Mouse (Mus musculus): ENCODE measurements around the gene Cdc42bpa. TPM values are rescaled to one million over a fixed set of nuclear protein-coding genes. Genes with fewer than 3 reads are reported as not detected.

Gene Cdc42bpa
- polyA plus RNA-seq, 1 experiment from 2014 or later = 19.7 TPM

DNA sequence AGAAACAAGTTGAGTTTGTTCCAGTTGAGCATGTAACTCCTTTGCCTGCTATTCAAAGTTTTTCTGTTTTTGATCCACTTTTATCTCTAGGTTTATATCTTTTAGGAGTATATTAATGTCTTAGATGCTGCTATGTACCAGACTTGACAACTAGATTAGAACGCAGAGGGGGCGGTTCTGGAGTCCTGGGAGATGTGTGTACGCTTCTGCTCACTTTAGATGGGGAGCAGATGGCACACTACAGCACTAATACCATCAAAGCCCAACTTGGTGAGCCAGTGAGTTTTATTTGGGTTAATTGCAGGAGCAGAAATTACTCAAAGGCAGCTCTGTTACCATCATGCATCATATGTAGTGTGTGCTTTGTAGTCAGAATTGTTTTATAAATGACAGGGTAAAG lies 77.2 kb downstream of the Cdc42bpa start:
- Histone ChIP-seq H3K9me3 (ENCODE audit: control insufficient read depth, low read length) (no peaks in the 10 kb centered on the region), H3K4me1 (ENCODE audit: control insufficient read depth, insufficient read depth, low read length) (no peaks in the 10 kb centered on the region), H3K27me3 (ENCODE audit: control insufficient read depth, insufficient read depth, low read length) (no peaks in the 10 kb centered on the region), H3K27ac (ENCODE audit: low read depth, low read length) (no peak overlapping the region), H3K4me2 (replicated peaks; ENCODE audit: low read depth, low read length) (no peak overlapping the region), H3K9ac (ENCODE audit: low read depth, low read length) (no peak overlapping the region), H3K4me3 (ENCODE audit: low read length) (no peak overlapping the region), H3K36me3 (ENCODE audit: control insufficient read depth, insufficient read depth, low read length) (no peaks in the 10 kb centered on the region)
- WGBS = 77% methylated on average over 3 of the region's 3 CpGs
- no peak for ATAC-seq (ENCODE audit: low FRiP score, low TSS enrichment)

DNA sequence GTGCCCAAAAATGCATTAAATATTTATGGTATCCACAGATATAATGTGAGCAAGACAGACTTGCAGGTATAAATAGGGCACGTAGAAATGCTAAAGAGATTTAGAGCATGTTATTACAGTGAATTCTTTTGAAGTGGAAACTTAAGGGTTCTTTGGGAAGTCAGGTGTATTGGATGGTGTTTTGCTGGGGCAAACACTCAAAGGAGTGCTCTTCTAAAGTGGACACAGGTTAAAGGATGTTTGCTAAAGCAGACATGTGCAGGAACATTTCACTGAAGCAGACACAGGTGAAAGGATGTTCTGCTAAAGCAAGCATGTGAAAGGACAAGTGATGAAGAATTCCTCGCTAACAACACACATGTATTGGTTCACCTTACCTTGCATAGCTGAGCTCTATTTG lies 83.9 kb downstream of the Cdc42bpa start:
- Histone ChIP-seq H3K9ac (ENCODE audit: low read depth, low read length) (no peak overlapping the region), H3K9me3 (ENCODE audit: control insufficient read depth, low read length) (no peaks in the 10 kb centered on the region), H3K27me3 (ENCODE audit: control insufficient read depth, insufficient read depth, low read length) (no peaks in the 10 kb centered on the region), H3K36me3 (ENCODE audit: control insufficient read depth, insufficient read depth, low read length) (peaks cover 2% of the 10 kb centered on the region; the same call in 1 of the 2 replicates), H3K4me2 (replicated peaks; ENCODE audit: low read depth, low read length) (no peak overlapping the region), H3K4me3 (ENCODE audit: low read length) (no peak overlapping the region), H3K4me1 (ENCODE audit: control insufficient read depth, insufficient read depth, low read length) (no peaks in the 10 kb centered on the region), H3K27ac (ENCODE audit: low read depth, low read length) (no peak overlapping the region)
- no peak for ATAC-seq (ENCODE audit: low FRiP score, low TSS enrichment)
- 94% methylated on average over 2 of the region's 2 CpGs for WGBS

DNA sequence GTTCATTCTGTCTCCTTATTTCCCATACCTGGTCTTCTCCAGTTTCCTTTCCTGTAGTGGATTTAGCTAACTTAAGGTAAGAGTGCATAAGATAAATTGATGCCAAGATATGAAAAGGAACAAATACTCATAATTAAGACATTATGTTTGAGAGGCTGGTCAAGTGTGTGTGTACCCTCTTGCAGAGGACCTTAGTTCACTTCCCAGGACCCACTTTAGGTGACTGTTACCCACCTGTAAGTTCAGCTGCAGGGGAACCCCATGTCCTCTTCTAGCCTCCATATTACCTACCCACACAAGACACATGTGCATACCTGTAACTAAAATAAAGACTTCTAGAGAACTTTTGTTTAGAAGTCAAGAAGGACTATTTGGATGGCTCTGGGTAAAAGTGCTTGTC lies 84.9 kb downstream of the Cdc42bpa start:
- no peak overlapping the region for H3K4me3 ChIP-seq (ENCODE audit: low read length)
- no peaks in the 10 kb centered on the region for H3K4me1 ChIP-seq (ENCODE audit: control insufficient read depth, insufficient read depth, low read length)
- H3K36me3 ChIP-seq (ENCODE audit: control insufficient read depth, insufficient read depth, low read length) = peaks cover 2% of the 10 kb centered on the region; the same call in 1 of the 2 replicates
- H3K9ac ChIP-seq (ENCODE audit: low read depth, low read length) = no peak overlapping the region
- ATAC-seq (ENCODE audit: low FRiP score, low TSS enrichment) = no peak
- no peaks in the 10 kb centered on the region for H3K27me3 ChIP-seq (ENCODE audit: control insufficient read depth, insufficient read depth, low read length)
- H3K4me2 ChIP-seq (replicated peaks; ENCODE audit: low read depth, low read length) = no peak overlapping the region
- H3K9me3 ChIP-seq (ENCODE audit: control insufficient read depth, low read length) = no peaks in the 10 kb centered on the region
- no peak overlapping the region for H3K27ac ChIP-seq (ENCODE audit: low read depth, low read length)

DNA sequence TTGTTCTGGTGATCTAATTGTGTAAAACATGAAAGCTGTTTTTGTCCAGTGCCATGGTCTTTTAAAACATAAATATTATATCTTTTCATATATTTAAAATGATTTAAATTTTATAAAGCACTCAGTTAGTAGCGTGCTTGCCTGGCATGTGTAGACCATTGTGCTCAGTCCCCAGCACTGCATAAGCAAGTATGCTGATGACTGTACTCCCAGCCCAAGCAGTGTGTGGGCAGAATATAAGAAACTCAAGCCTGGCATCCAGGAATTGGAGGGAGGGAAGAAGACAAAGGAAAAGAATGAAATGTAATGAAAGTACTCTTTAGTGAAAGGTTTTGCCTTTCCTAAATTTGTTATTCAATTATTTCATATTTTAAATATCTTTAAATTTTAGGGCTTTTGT lies 128.9 kb downstream of the Cdc42bpa start:
- Histone ChIP-seq H3K4me1 (ENCODE audit: control insufficient read depth, insufficient read depth, low read length) (no peaks in the 10 kb centered on the region), H3K36me3 (ENCODE audit: control insufficient read depth, insufficient read depth, low read length) (no peaks in the 10 kb centered on the region), H3K9me3 (ENCODE audit: control insufficient read depth, low read length) (no peaks in the 10 kb centered on the region), H3K4me3 (ENCODE audit: low read length) (no peak overlapping the region), H3K27me3 (ENCODE audit: control insufficient read depth, insufficient read depth, low read length) (no peaks in the 10 kb centered on the region), H3K9ac (ENCODE audit: low read depth, low read length) (no peak overlapping the region), H3K4me2 (replicated peaks; ENCODE audit: low read depth, low read length) (no peak overlapping the region), H3K27ac (ENCODE audit: low read depth, low read length) (no peak overlapping the region)
- WGBS = 98% methylated on average over 1 of the region's 1 CpGs
- no peak for ATAC-seq (ENCODE audit: low FRiP score, low TSS enrichment)

DNA sequence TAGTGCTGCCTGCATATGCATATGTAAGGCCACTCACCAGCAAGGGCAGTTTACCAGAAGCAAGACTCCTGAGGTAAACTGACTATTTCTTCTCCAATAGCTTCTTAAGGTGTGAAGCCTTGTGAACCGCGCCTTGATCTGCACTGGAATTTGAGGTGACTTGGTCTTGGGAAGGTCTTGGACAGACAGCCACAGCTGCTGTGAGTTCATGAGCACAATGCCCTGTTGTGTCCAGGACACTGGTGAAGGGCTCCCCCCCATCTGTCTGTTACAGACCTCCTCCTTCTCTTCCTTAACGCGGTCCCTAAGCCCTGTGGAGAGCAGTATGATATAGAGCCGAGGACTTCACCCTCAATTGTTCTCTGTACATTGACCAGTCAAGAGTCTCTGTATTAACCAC lies 138.2 kb downstream of the Cdc42bpa start:
- Histone ChIP-seq H3K4me3 (ENCODE audit: low read length) (no peak overlapping the region), H3K4me2 (replicated peaks; ENCODE audit: low read depth, low read length) (no peak overlapping the region), H3K9ac (ENCODE audit: low read depth, low read length) (no peak overlapping the region), H3K9me3 (ENCODE audit: control insufficient read depth, low read length) (no peaks in the 10 kb centered on the region), H3K27me3 (ENCODE audit: control insufficient read depth, insufficient read depth, low read length) (no peaks in the 10 kb centered on the region), H3K36me3 (ENCODE audit: control insufficient read depth, insufficient read depth, low read length) (peaks cover 8% of the 10 kb centered on the region), H3K4me1 (ENCODE audit: control insufficient read depth, insufficient read depth, low read length) (no peaks in the 10 kb centered on the region), H3K27ac (ENCODE audit: low read depth, low read length) (no peak overlapping the region)
- no peak for ATAC-seq (ENCODE audit: low FRiP score, low TSS enrichment)
- 95% methylated on average over 5 of the region's 5 CpGs for WGBS

DNA sequence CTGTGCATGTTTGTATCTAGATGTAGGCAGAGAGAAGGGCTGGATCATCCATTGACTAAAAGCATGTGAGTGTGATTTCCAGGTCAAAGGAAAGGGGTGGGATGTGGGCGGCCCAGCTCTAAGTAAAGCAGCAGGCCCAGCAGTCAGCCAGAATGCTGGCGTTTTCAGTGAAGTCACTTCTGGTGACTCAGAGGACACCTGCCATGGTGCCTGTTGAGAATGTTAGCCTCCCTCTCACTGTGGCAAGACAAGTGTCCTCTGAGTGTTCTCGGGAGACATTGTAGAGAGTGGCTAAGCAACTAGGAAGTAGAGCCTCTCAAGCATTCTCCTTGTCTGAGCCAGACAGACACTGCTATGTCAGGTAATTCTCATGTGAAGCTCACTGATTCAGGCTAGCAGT lies 144.3 kb downstream of the Cdc42bpa start:
- WGBS = 76% methylated on average over 3 of the region's 3 CpGs
- Histone ChIP-seq H3K4me3 (ENCODE audit: low read length) (no peak overlapping the region), H3K36me3 (ENCODE audit: control insufficient read depth, insufficient read depth, low read length) (peaks cover 3% of the 10 kb centered on the region; the same call in 1 of the 2 replicates), H3K4me1 (ENCODE audit: control insufficient read depth, insufficient read depth, low read length) (no peaks in the 10 kb centered on the region), H3K9me3 (ENCODE audit: control insufficient read depth, low read length) (no peaks in the 10 kb centered on the region), H3K9ac (ENCODE audit: low read depth, low read length) (no peak overlapping the region), H3K4me2 (replicated peaks; ENCODE audit: low read depth, low read length) (no peak overlapping the region), H3K27me3 (ENCODE audit: control insufficient read depth, insufficient read depth, low read length) (no peaks in the 10 kb centered on the region), H3K27ac (ENCODE audit: low read depth, low read length) (no peak overlapping the region)
- ATAC-seq (ENCODE audit: low FRiP score, low TSS enrichment) = no peak

DNA sequence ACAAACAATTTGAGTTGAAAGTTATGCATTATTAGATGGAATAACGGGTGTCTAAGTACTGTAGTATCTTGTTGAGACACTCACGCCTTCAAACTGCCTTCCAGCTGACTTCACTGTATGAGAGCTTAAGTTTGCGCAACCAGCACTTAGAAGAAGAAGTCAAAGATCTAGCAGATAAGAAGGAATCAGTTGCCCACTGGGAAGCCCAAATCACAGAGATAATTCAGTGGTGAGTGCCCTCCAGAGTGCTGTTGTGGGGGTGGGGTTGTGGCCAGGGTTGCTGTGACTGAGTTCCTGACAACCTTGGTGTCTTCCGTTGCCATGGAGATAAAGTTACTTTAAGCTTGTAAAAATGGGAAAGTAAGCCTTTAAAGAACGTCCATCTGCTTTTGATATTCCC lies 148.8 kb downstream of the Cdc42bpa start:
- H3K36me3 ChIP-seq (ENCODE audit: control insufficient read depth, insufficient read depth, low read length) = peaks cover 12% of the 10 kb centered on the region; the same call in 1 of the 2 replicates
- no peaks in the 10 kb centered on the region for H3K27me3 ChIP-seq (ENCODE audit: control insufficient read depth, insufficient read depth, low read length)
- WGBS = 74% methylated on average over 5 of the region's 5 CpGs
- H3K27ac ChIP-seq (ENCODE audit: low read depth, low read length) = no peak overlapping the region
- no peak for ATAC-seq (ENCODE audit: low FRiP score, low TSS enrichment)
- no peak overlapping the region for H3K9ac ChIP-seq (ENCODE audit: low read depth, low read length)
- no peak overlapping the region for H3K4me3 ChIP-seq (ENCODE audit: low read length)
- H3K4me2 ChIP-seq (replicated peaks; ENCODE audit: low read depth, low read length) = no peak overlapping the region
- no peaks in the 10 kb centered on the region for H3K9me3 ChIP-seq (ENCODE audit: control insufficient read depth, low read length)
- H3K4me1 ChIP-seq (ENCODE audit: control insufficient read depth, insufficient read depth, low read length) = no peaks in the 10 kb centered on the region

DNA sequence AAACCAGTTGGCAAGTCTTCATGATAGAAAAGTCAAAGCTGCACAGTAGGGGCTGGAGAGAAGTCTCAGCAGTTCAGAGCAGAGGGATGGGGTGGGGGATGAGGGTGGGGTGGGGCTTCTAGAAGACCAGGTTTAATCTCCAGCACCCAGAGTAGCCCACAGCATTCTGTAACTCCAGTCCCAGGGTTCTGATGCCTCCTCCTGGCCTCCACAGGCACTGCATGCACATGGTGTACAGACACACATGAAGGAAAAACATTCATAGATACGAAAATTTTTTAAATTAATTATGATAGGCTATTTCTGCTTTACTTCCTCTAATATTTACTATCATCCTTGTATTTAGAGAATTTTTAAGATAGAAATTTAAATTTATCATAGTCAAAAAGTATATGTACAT lies 156.3 kb downstream of the Cdc42bpa start:
- Histone ChIP-seq H3K27ac (ENCODE audit: low read depth, low read length) (no peak overlapping the region), H3K27me3 (ENCODE audit: control insufficient read depth, insufficient read depth, low read length) (no peaks in the 10 kb centered on the region), H3K4me2 (replicated peaks; ENCODE audit: low read depth, low read length) (no peak overlapping the region), H3K4me1 (ENCODE audit: control insufficient read depth, insufficient read depth, low read length) (no peaks in the 10 kb centered on the region), H3K4me3 (ENCODE audit: low read length) (no peak overlapping the region), H3K9me3 (ENCODE audit: control insufficient read depth, low read length) (no peaks in the 10 kb centered on the region), H3K9ac (ENCODE audit: low read depth, low read length) (no peak overlapping the region), H3K36me3 (ENCODE audit: control insufficient read depth, insufficient read depth, low read length) (peaks cover 19% of the 10 kb centered on the region; the same call in 1 of the 2 replicates)
- ATAC-seq (ENCODE audit: low FRiP score, low TSS enrichment) = no peak
- 83% methylated on average over 1 of the region's 1 CpGs for WGBS

DNA sequence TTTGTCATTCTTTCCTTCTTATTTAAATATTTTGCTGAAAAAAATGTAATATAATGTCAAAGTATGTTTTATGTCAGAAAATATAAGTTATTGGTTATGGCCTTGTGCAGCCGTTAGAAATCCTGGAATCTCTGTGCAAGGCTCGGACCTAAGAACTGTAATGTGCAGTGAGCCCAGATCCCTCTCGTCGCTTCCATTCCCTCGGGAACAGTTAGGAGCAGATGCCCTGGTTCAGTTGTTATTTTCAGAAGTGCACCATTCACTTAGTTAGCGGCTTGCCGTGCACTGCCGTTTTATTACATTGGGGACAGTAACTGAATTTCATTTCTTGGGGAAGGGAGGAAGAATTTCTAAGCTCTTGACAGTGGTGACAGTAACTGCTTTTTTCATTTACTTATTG lies 158.0 kb downstream of the Cdc42bpa start:
- peaks cover 13% of the 10 kb centered on the region; the same call in 1 of the 2 replicates for H3K36me3 ChIP-seq (ENCODE audit: control insufficient read depth, insufficient read depth, low read length)
- no peak overlapping the region for H3K27ac ChIP-seq (ENCODE audit: low read depth, low read length)
- H3K4me1 ChIP-seq (ENCODE audit: control insufficient read depth, insufficient read depth, low read length) = no peaks in the 10 kb centered on the region
- H3K27me3 ChIP-seq (ENCODE audit: control insufficient read depth, insufficient read depth, low read length) = no peaks in the 10 kb centered on the region
- H3K9ac ChIP-seq (ENCODE audit: low read depth, low read length) = no peak overlapping the region
- H3K4me2 ChIP-seq (replicated peaks; ENCODE audit: low read depth, low read length) = no peak overlapping the region
- no peak for ATAC-seq (ENCODE audit: low FRiP score, low TSS enrichment)
- H3K4me3 ChIP-seq (ENCODE audit: low read length) = no peak overlapping the region
- no peaks in the 10 kb centered on the region for H3K9me3 ChIP-seq (ENCODE audit: control insufficient read depth, low read length)
- 79% methylated on average over 8 of the region's 8 CpGs for WGBS
